Comparison of ENCODE assay signal across 22 mouse cellular contexts in genomic region chr6:23386711-23387110, GRCm38 (mm10).
DNase-seq lines count a peak whose midpoint lies in the region; ATAC-seq and TF ChIP-seq lines count a peak whose summit lies in the region.
"Had no signal": no experiment of that assay in that cellular context is flagged by ENCODE, and none has a peak within 500 bp of the region (broad histone marks: within the 10 kb centered on the region; RNA-seq: fewer than 3 reads in every experiment).

No protein-coding gene starts in this region.

- no peak overlapping the region for H3K9ac ChIP-seq in forebrain, embryonic 12.5 days
- no peak overlapping the region for H3K9ac ChIP-seq in midbrain, embryonic 12.5 days (replicated peaks)
- H3K9ac ChIP-seq in midbrain, embryonic 15.5 days, result no peak overlapping the region
- H3K9ac ChIP-seq: embryonic facial prominence, embryonic 15.5 days; heart, embryonic 13.5 days; hindbrain, embryonic 15.5 days had no signal

- H3K4me2 ChIP-seq in forebrain, embryonic 12.5 days, result no peak overlapping the region
- no peak overlapping the region for H3K4me2 ChIP-seq in midbrain, embryonic 12.5 days (replicated peaks)
- H3K4me2 ChIP-seq in midbrain, embryonic 15.5 days, result no peak overlapping the region
- H3K4me2 ChIP-seq: embryonic facial prominence, embryonic 15.5 days; heart, embryonic 13.5 days; hindbrain, embryonic 15.5 days had no signal

- ATAC-seq in forebrain, embryonic 12.5 days (ENCODE audit: low FRiP score), result peak; percentile 71
- ATAC-seq in midbrain, embryonic 12.5 days (ENCODE audit: low FRiP score, low read depth), result peak; percentile 64; the same call in 1 of the 2 replicates
- no peak for ATAC-seq in midbrain, embryonic 15.5 days (replicated peaks)

- H3K36me3 ChIP-seq in forebrain, embryonic 12.5 days (replicated peaks), result no peaks in the 10 kb centered on the region
- no peaks in the 10 kb centered on the region for H3K36me3 ChIP-seq in forebrain, embryonic 10.5 days (replicated peaks)
- H3K36me3 ChIP-seq in midbrain, embryonic 12.5 days, result no peaks in the 10 kb centered on the region
- no peaks in the 10 kb centered on the region for H3K36me3 ChIP-seq in midbrain, embryonic 15.5 days (replicated peaks)
- H3K36me3 ChIP-seq: embryonic facial prominence, embryonic 15.5 days; heart, embryonic 13.5 days; hindbrain, embryonic 15.5 days had no signal

- whole genome bisulfite sequencing in forebrain, embryonic 12.5 days, result 7% methylated on average over 5 of the region's 5 CpGs
- WGBS in forebrain, embryonic 10.5 days, result 12% methylated on average over 5 of the region's 5 CpGs
- 8% methylated on average over 5 of the region's 5 CpGs for WGBS in midbrain, embryonic 12.5 days
- 15% methylated on average over 5 of the region's 5 CpGs for WGBS in midbrain, embryonic 15.5 days

- peaks cover 25% of the 10 kb centered on the region for H3K27me3 ChIP-seq in forebrain, embryonic 12.5 days
- H3K27me3 ChIP-seq in forebrain, embryonic 10.5 days (ENCODE audit: poor library complexity, severe bottlenecking), result peaks cover 46% of the 10 kb centered on the region
- peaks cover 46% of the 10 kb centered on the region for H3K27me3 ChIP-seq in midbrain, embryonic 12.5 days
- peaks cover 30% of the 10 kb centered on the region for H3K27me3 ChIP-seq in midbrain, embryonic 15.5 days (replicated peaks)
- H3K27me3 ChIP-seq: CH12.LX; embryonic facial prominence, embryonic 15.5 days; heart, embryonic 13.5 days had no signal

- H3K9me3 ChIP-seq in forebrain, embryonic 12.5 days, result no peaks in the 10 kb centered on the region
- H3K9me3 ChIP-seq in forebrain, embryonic 10.5 days, result no peaks in the 10 kb centered on the region
- H3K9me3 ChIP-seq in midbrain, embryonic 12.5 days, result no peaks in the 10 kb centered on the region
- no peaks in the 10 kb centered on the region for H3K9me3 ChIP-seq in midbrain, embryonic 15.5 days
- H3K9me3 ChIP-seq: embryonic facial prominence, embryonic 15.5 days; heart, embryonic 13.5 days; hindbrain, embryonic 15.5 days had no signal

- TF ChIP-seq POLR2A in brain, embryonic 14.5 days (IDR thresholded peaks at IDR 0.05; ENCODE audit: borderline replicate concordance, extremely low read depth, insufficient read depth, insufficient read length, poor library complexity, severe bottlenecking), result no peak

- TF ChIP-seq CTCF in brain, embryonic 14.5 days (IDR thresholded peaks at IDR 0.05; ENCODE audit: borderline replicate concordance, extremely low read depth, insufficient read depth, insufficient read length), result no peak

- no peak overlapping the region for H3K4me3 ChIP-seq in forebrain, embryonic 12.5 days (replicated peaks)
- H3K4me3 ChIP-seq in forebrain, embryonic 10.5 days, result no peak overlapping the region
- no peak overlapping the region for H3K4me3 ChIP-seq in midbrain, embryonic 12.5 days
- H3K4me3 ChIP-seq in midbrain, embryonic 15.5 days, result no peak overlapping the region
- H3K4me3 ChIP-seq: embryonic facial prominence, embryonic 15.5 days; erythroblast, embryonic 14.5 days; heart, embryonic 13.5 days; hindbrain, embryonic 15.5 days had no signal

- H3K27ac ChIP-seq in forebrain, embryonic 12.5 days, result no peak overlapping the region
- no peak overlapping the region for H3K27ac ChIP-seq in forebrain, embryonic 10.5 days
- H3K27ac ChIP-seq in midbrain, embryonic 12.5 days (replicated peaks), result no peak overlapping the region
- H3K27ac ChIP-seq in midbrain, embryonic 15.5 days, result no peak overlapping the region
- H3K27ac ChIP-seq: embryonic facial prominence, embryonic 15.5 days; heart, embryonic 13.5 days; hindbrain, embryonic 15.5 days had no signal

- no peak for DNase-seq in forebrain, embryonic 10.5 days (ENCODE audit: extremely low spot score, low spot score)
- DNase-seq in brain, embryonic 14.5 days (ENCODE audit: low read depth), result peak; percentile 79
- peak; percentile 32 for DNase-seq in retina, embryonic 14.5 days (ENCODE audit: low spot score)
- DNase-seq in MN1 (ENCODE audit: low spot score), result no peak
- DNase-seq in kidney, postnatal 4 days, result no peak
- DNase-seq: adrenal gland, adult 8-10 months; adrenal gland, postnatal 36 days; cerebellum, adult 11 months; cerebellum, adult 8-10 months; cerebellum, postnatal 14 days; embryo, embryonic 11 days; gastrocnemius, postnatal 36 days; heart, adult 11 months; heart, postnatal 36 days had no signal

- H3K4me1 ChIP-seq in forebrain, embryonic 12.5 days, result peaks cover 20% of the 10 kb centered on the region
- H3K4me1 ChIP-seq in forebrain, embryonic 10.5 days, result peaks cover 70% of the 10 kb centered on the region
- peaks cover 20% of the 10 kb centered on the region for H3K4me1 ChIP-seq in midbrain, embryonic 12.5 days
- H3K4me1 ChIP-seq in midbrain, embryonic 15.5 days, result peaks cover 14% of the 10 kb centered on the region
- H3K4me1 ChIP-seq: embryonic facial prominence, embryonic 15.5 days; heart, embryonic 13.5 days had no signal

Comparison
In these comparisons a context has a peak if more than half of its experiments do, and no peak if none do; other contexts are left out.
1. DNase-seq: peak in brain, embryonic 14.5 days (single experiment) and retina, embryonic 14.5 days (single experiment); none in forebrain, embryonic 10.5 days (single experiment), MN1 (single experiment) and kidney, postnatal 4 days (0 of 2).